Mouse (Mus musculus) embryonic facial prominence, embryonic 15.5 days (tissue): ENCODE data around the gene Aig1. TPM values are rescaled to one million over a fixed set of nuclear protein-coding genes. Genes with fewer than 3 reads are reported as not detected.

Experiments used
- ATAC-seq: fragments of 200-750 bp; cut with Nextera tagmentation; 2 replicates; pipeline ENCODE4 v1.8.0; 2017; ENCODE audit warnings: low read depth, moderate TSS enrichment; ENCODE audit not compliant: insufficient number of reproducible peaks, low FRiP score, low TSS enrichment
- H3K27ac ChIP-seq: fragments of 300-500 bp; sonication (generic); replicated peaks from 2 replicates; pipeline ENCODE4 v1.5.1; 2015; ENCODE audit warnings: mild to moderate bottlenecking, inconsistent platforms
- H3K27me3 ChIP-seq: fragments of 300-500 bp; sonication (generic); 2 replicates; pipeline ENCODE4 v1.6.1; 2015; ENCODE audit warnings: inconsistent platforms
- H3K36me3 ChIP-seq: fragments of 300-500 bp; sonication (generic); 2 replicates; pipeline ENCODE4 v1.6.1; 2015; ENCODE audit warnings: mild to moderate bottlenecking, inconsistent platforms
- H3K4me1 ChIP-seq: fragments of 300-500 bp; sonication (generic); 2 replicates; pipeline ENCODE4 v1.6.1; 2015; ENCODE audit warnings: inconsistent platforms
- H3K4me2 ChIP-seq: fragments of 300-500 bp; sonication (generic); replicated peaks from 2 replicates; pipeline ENCODE4 v1.6.1; 2015; ENCODE audit warnings: mild to moderate bottlenecking, inconsistent platforms
- H3K4me3 ChIP-seq: fragments of 300-500 bp; sonication (generic); replicated peaks from 2 replicates; pipeline ENCODE4 v1.5.1; 2015; ENCODE audit warnings: mild to moderate bottlenecking, inconsistent platforms
- H3K9ac ChIP-seq: fragments of 300-500 bp; sonication (generic); 2 replicates; pipeline ENCODE4 v1.6.1; 2015; ENCODE audit warnings: inconsistent platforms
- H3K9me3 ChIP-seq: fragments of 300-500 bp; sonication (generic); replicated peaks from 2 replicates; pipeline ENCODE4 v1.6.1; 2016; ENCODE audit warnings: inconsistent platforms
- WGBS: fragments of 180-500 bp; shearing (Covaris S2); methylation state at CpG from one replicate; pipeline ENCODE4 v1.1.7; 2015; 5-methylcytosine and 5-hydroxymethylcytosine counted together
- polyA plus RNA-seq: library from polyadenylated mRNA; unstranded; fragments of >200 nt; fragmentation: Nextera tagmentation; extraction: Ambion mirVana; gene quantifications from 2 replicates; pipeline ENCODE4 v1.2.1, GENCODE M21; 2015

Gene Aig1
- polyA plus RNA-seq, 1 experiment from 2014 or later: 40.7 TPM

DNA sequence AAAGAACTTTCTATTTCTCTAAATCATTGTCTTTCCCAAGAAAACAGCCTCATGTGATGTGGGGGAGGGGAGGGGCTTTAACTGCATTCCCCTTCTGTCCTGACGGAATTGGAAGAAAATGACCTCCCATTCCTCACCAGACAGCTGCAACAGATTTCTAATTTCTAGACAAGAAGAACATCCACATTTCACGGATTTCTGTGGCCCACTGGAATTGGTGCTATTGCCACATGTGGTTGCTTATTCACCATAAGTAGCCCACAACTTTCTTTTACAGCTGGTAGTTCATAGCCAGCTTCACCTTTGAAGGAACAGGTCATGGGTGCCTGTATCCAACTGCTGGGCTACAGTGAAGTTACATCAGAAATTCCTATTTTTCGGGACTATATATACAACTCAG is 93.9 kb downstream of the Aig1 start:
- Histone ChIP-seq H3K27ac (no peak overlapping the region), H3K27me3 (no peaks in the 10 kb centered on the region), H3K36me3 (no peaks in the 10 kb centered on the region), H3K4me3 (no peak overlapping the region), H3K4me1 (no peaks in the 10 kb centered on the region), H3K4me2 (no peak overlapping the region), H3K9me3 (no peaks in the 10 kb centered on the region), H3K9ac (no peak overlapping the region)
- 74% methylated on average over 3 of the region's 3 CpGs for WGBS
- no peak for ATAC-seq

DNA sequence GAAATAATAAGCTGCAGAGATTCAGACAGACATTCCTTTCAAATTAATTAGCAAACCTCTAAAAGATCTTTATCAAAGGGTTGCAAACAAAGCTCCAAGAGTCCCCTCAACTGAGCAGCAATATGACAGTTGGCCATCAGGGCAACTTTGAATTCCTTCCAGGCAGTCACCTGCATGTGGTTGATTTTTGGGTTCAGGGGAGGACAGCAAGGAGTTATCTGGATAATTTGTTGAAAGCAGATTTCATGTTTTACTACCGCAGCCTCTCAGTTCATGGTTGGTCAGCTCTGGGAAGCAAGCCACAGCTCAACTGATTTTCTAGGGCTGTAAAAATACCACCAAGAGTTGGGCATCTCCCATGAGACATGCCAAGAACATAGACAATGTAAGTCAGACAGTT is 98.1 kb downstream of the Aig1 start:
- WGBS: 56% methylated on average over 1 of the region's 1 CpGs
- Histone ChIP-seq H3K4me3 (no peak overlapping the region), H3K27me3 (no peaks in the 10 kb centered on the region), H3K9me3 (no peaks in the 10 kb centered on the region), H3K9ac (no peak overlapping the region), H3K4me2 (no peak overlapping the region), H3K27ac (no peak overlapping the region), H3K4me1 (no peaks in the 10 kb centered on the region), H3K36me3 (no peaks in the 10 kb centered on the region)
- ATAC-seq: no peak

DNA sequence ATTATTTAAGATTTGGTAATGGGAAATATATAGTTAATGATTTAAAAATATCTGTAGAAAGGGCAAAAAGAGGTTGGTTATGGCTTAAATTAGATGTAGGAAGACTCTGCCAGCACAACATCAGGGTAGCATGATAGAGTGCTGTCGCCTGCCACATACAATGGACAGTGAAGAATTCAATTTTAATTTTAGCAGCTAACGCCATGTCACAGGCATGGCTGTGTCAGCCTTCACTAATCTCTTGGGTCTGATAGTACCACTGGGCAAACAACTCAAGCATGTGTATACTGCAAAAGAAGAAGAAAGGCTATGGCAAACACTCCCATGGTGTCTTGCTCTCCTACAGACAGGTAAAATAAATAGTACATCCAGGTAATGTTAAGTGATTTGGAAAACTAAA is 99.0 kb downstream of the Aig1 start:
- Histone ChIP-seq H3K4me3 (no peak overlapping the region), H3K4me2 (no peak overlapping the region), H3K9me3 (no peaks in the 10 kb centered on the region), H3K27me3 (no peaks in the 10 kb centered on the region), H3K4me1 (no peaks in the 10 kb centered on the region), H3K36me3 (no peaks in the 10 kb centered on the region), H3K27ac (no peak overlapping the region), H3K9ac (no peak overlapping the region)
- WGBS: 82% methylated on average over 2 of the region's 2 CpGs
- ATAC-seq: no peak

DNA sequence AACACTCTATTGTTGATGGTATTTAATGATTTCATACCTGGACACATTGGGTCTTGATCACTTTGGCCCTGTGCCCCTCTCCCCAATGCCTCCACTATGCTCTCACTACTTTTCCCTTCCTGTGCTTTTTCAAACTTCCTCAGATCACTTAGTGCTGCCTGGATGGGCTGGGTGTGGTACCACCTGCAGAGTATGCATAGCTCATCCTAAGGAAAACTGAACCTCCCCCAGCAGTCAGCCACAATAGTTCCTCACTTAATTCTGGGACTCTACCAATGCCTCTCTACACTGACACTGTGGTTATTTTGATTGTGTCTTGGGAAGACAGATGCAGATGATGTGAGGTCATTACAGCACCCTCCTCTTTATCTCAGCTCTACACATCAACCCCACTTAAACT is 99.9 kb downstream of the Aig1 start:
- Histone ChIP-seq H3K27ac (no peak overlapping the region), H3K9me3 (no peaks in the 10 kb centered on the region), H3K27me3 (no peaks in the 10 kb centered on the region), H3K4me3 (no peak overlapping the region), H3K4me1 (no peaks in the 10 kb centered on the region), H3K36me3 (no peaks in the 10 kb centered on the region), H3K4me2 (no peak overlapping the region), H3K9ac (no peak overlapping the region)
- ATAC-seq: no peak

DNA sequence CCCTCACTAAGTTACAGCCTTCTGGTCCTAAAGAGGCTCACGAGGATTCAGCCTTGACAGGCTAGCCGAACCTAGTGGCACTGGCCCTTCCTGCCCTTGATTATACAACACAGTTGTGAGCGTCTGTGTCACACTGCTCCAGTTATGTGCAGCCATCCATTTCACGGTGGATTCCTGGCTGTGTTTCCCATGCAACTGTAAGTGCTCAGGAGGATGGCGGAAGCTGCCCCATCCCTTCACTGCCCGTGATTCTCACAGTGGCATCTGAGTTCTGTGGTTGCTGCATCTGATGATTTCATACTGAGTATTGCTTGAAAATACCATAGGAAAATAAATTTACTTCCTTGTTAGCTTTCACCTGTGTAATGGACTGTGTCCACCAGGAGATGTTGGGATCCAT is 101.7 kb downstream of the Aig1 start:
- no peak overlapping the region for H3K4me2 ChIP-seq
- H3K27me3 ChIP-seq: no peaks in the 10 kb centered on the region
- 74% methylated on average over 6 of the region's 6 CpGs for WGBS
- no peaks in the 10 kb centered on the region for H3K36me3 ChIP-seq
- H3K4me1 ChIP-seq: no peaks in the 10 kb centered on the region
- H3K9me3 ChIP-seq: no peaks in the 10 kb centered on the region
- no peak overlapping the region for H3K27ac ChIP-seq
- no peak for ATAC-seq
- no peak overlapping the region for H3K4me3 ChIP-seq
- H3K9ac ChIP-seq: no peak overlapping the region

DNA sequence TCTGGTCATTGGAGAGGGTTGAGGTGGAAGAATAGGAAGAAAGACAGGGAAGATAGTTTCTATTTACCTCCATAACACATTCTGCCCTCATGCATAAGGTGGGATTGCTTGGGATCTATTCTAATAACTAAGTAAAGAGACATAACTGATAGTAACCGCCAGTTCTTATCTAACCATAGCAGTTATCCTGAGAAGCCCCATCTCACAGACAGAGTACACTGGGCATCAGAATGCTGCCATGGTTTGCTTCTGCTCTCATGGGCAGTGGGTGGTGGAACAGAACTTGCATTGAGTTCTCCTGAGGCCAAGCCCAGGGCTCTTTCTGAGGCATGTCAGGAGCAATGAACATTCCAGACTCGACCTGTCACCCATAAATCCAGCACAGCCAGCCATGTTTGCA is 105.6 kb downstream of the Aig1 start:
- no peak overlapping the region for H3K9ac ChIP-seq
- no peaks in the 10 kb centered on the region for H3K36me3 ChIP-seq
- H3K27ac ChIP-seq: no peak overlapping the region
- H3K4me1 ChIP-seq: no peaks in the 10 kb centered on the region
- H3K9me3 ChIP-seq: no peaks in the 10 kb centered on the region
- no peak overlapping the region for H3K4me3 ChIP-seq
- H3K27me3 ChIP-seq: no peaks in the 10 kb centered on the region
- ATAC-seq: no peak
- no peak overlapping the region for H3K4me2 ChIP-seq
- 69% methylated on average over 2 of the region's 2 CpGs for WGBS

DNA sequence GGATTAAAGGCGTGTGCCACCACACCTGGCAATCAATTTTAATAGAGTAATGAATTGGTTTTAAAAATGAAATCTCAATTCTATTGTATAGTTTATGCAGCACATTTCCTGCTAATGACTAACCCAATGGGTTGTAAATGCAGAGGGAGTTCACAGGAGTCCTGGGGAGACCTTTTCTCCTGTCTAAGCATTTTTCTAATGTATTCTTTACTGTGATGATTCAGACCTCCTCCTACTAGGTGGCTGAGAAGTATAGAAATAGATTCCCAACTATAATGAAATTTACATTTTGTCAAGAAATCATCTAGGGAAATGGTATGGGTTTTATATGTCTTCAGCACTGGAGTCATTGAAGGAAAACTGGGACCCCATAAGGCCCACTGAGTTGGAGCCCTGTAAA is 114.1 kb downstream of the Aig1 start:
- ATAC-seq: no peak
- no peaks in the 10 kb centered on the region for H3K36me3 ChIP-seq
- H3K4me3 ChIP-seq: no peak overlapping the region
- H3K9me3 ChIP-seq: no peaks in the 10 kb centered on the region
- no peaks in the 10 kb centered on the region for H3K4me1 ChIP-seq
- H3K9ac ChIP-seq: no peak overlapping the region
- H3K27ac ChIP-seq: no peak overlapping the region
- H3K4me2 ChIP-seq: no peak overlapping the region
- H3K27me3 ChIP-seq: no peaks in the 10 kb centered on the region
- WGBS: 93% methylated on average over 1 of the region's 1 CpGs

DNA sequence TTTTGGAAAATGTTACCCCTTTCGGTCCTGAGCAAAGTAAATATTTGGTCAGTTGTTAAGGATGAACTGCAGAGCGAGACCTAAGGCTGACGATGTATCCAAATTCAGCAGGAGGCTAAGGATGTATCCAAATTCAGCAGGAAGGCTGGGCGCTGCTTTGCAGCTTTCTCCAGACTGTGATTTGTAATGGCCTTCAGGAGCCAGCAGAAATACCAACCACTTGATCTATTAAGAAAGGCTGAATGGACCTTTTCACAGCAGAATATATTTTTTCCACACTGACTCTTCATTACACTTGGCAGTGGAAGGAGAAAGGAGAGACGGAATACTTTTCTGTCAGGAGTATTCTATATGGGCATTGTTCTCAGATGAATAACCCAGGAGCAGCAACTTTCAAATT is 115.0 kb downstream of the Aig1 start:
- H3K27me3 ChIP-seq: no peaks in the 10 kb centered on the region
- no peaks in the 10 kb centered on the region for H3K9me3 ChIP-seq
- H3K4me3 ChIP-seq: no peak overlapping the region
- no peak for ATAC-seq
- WGBS: 78% methylated on average over 5 of the region's 5 CpGs
- H3K36me3 ChIP-seq: no peaks in the 10 kb centered on the region
- H3K9ac ChIP-seq: no peak overlapping the region
- H3K4me2 ChIP-seq: no peak overlapping the region
- no peak overlapping the region for H3K27ac ChIP-seq
- H3K4me1 ChIP-seq: no peaks in the 10 kb centered on the region

DNA sequence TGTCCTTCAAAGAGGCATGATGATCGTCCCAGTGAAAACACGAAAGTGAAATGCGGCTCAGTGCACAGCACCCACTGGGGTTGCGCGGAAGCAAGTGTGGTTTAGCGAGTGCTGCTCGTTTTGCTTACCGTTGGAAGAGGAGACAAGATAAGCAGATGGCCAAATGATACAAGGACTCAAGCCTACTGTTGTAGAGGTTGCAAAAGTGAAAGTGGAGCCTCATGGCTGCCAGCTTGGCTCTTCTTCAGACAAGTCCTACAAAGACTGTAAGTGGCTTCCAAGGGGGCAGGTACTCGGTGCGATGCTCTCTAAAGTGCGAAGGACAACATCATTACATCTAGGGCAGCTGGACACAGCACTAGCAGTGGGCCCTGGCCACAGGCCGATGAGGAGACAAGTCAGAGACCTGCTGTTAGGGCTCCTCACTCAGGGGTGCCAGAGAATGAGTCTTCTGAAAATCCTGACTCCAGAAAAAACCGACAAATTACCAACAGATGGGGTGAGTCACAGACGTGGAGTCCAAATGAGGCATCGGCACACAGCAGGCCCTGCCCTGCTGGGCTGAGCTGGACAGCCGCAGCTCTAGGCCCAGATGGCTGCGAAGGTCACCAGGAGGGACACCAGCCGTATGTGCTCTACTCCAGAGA is 129.2 kb downstream of the Aig1 start:
- H3K27ac ChIP-seq: no peak overlapping the region
- H3K36me3 ChIP-seq: no peaks in the 10 kb centered on the region
- peaks cover 8% of the 10 kb centered on the region for H3K4me1 ChIP-seq
- H3K4me2 ChIP-seq: no peak overlapping the region
- H3K9ac ChIP-seq: no peak overlapping the region
- no peak for ATAC-seq
- no peaks in the 10 kb centered on the region for H3K9me3 ChIP-seq
- 78% methylated on average over 18 of the region's 18 CpGs for WGBS
- no peaks in the 10 kb centered on the region for H3K27me3 ChIP-seq
- H3K4me3 ChIP-seq: no peak overlapping the region

DNA sequence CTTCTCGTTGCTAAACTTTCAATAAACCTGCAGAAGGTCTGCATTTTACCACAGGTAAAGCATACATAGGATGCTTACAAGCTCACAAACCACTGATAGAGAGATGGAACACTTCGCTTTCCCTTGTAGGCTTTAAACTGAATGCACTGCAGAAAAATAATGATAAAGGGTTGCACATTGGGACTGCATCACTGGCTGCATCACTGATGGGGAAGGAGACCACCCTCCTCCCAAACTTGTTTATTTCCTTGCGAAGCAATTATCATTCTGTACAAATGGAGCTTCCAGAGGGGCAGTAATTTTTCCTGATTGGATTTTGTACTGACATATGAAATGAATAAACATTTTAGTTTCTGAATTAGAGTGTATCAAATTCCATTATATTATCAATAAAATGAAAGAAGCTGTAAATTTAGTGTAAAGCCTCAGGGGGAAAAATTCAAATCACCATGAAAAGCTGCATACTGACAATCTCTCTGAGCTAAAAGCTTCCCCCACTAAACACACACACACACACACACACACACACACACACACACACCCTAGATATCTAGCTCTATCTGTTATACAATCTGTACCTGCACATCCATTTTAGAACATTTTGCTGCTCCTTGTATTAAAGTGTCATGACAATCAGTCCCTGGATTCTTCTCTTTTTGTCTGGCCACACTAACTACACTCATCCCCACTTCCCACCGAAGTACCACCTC is 138.6 kb downstream of the Aig1 start:
- Histone ChIP-seq H3K4me1 (no peaks in the 10 kb centered on the region), H3K4me3 (no peak overlapping the region), H3K27ac (no peak overlapping the region), H3K9me3 (no peaks in the 10 kb centered on the region), H3K27me3 (no peaks in the 10 kb centered on the region), H3K9ac (no peak overlapping the region), H3K4me2 (no peak overlapping the region), H3K36me3 (no peaks in the 10 kb centered on the region)
- WGBS: 82% methylated on average over 4 of the region's 4 CpGs
- ATAC-seq: no peak

DNA sequence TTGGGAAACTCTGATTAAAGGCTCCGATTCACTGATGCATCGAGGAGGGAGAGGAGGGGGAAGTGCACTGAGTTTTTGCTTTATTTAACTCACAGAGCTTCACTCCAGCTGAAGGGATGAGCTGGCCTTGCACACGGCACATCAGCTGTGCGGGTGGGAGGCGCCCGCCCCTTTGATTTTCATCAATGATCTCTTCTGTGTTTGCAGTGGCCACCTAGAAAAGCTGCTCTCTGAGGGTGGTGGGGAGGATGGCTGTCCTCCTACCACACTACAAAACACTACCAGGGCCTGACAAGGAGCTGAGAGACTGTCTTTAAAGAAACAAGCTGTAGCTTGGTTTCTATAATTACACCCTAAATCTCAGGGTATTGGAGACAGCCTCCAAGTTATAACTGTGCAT is 141.1 kb downstream of the Aig1 start:
- WGBS: 56% methylated on average over 6 of the region's 6 CpGs
- H3K27ac ChIP-seq: no peak overlapping the region
- ATAC-seq: no peak
- H3K9me3 ChIP-seq: no peaks in the 10 kb centered on the region
- no peaks in the 10 kb centered on the region for H3K36me3 ChIP-seq
- no peak overlapping the region for H3K4me2 ChIP-seq
- H3K4me1 ChIP-seq: no peaks in the 10 kb centered on the region
- no peaks in the 10 kb centered on the region for H3K27me3 ChIP-seq
- H3K4me3 ChIP-seq: no peak overlapping the region
- no peak overlapping the region for H3K9ac ChIP-seq

DNA sequence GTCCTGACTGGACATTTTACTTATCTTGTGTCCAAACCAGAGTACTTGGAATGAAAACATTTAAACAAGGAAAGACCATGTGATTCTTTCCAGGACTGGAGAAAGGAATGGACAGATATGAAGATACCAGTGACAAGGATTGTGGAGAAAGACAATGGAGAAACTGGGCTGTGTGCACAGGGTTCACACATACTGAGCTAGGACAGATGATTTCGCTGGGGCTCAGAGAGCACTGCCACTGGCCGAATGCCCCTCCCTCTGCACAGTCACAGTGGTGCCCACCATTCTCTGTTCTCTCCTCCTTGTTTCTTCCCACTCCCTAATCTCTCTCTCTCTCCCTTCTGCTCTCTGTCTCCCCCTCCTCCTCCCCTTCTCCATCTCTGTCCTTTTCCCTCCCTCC is 142.6 kb downstream of the Aig1 start:
- Histone ChIP-seq H3K4me2 (no peak overlapping the region), H3K36me3 (no peaks in the 10 kb centered on the region)
- 85% methylated on average over 2 of the region's 2 CpGs for WGBS

More for the DNA sequence above, 142.6 kb downstream of the Aig1 start:
- H3K27ac ChIP-seq: no peak overlapping the region
- H3K27me3 ChIP-seq: no peaks in the 10 kb centered on the region
- ATAC-seq: no peak
- H3K9me3 ChIP-seq: no peaks in the 10 kb centered on the region
- no peaks in the 10 kb centered on the region for H3K4me1 ChIP-seq
- no peak overlapping the region for H3K4me3 ChIP-seq
- no peak overlapping the region for H3K9ac ChIP-seq
